In genomic region chr16:84772496-84773267, GRCm38 (mm10) we compare ENCODE assay signal across 8 mouse cellular contexts. TPM values are rescaled to one million over a fixed set of nuclear protein-coding genes. Genes with fewer than 3 reads are reported as not detected.
A peak's percentile ranks its signal among the peaks of the same experiment; 100 is the strongest.
DNase-seq lines count a peak whose midpoint lies in the region.

No protein-coding gene starts in this region.

- peak; percentile 7 to 15 for DNase-seq in kidney, postnatal 4 days
- no peak for DNase-seq in kidney, adult 9 months
- peak; percentile 26 for DNase-seq in embryo, embryonic 11.5 days (ENCODE audit: low read depth, low spot score)
- peak; percentile 13 for DNase-seq in heart, postnatal 4 days
- DNase-seq in neural tube, embryonic 10.5 days (ENCODE audit: extremely low spot score, low spot score) = peak; percentile 57
- no peak for DNase-seq in adipocyte (ENCODE audit: low spot score)
- no peak for DNase-seq in layer of hippocampus, adult 9-10 months (ENCODE audit: low spot score)
- DNase-seq in right cerebral cortex, postnatal 36 days (ENCODE audit: low spot score in 2 of 2) = no peak

RNA-seq across cellular contexts. Expression of gene Jam2, which starts 1.2 kb away (rescaled TPM):
- total RNA-seq in heart, postnatal 4 days (2021) = 10 to 100 TPM; 32.2 to 33.9 TPM

RNA-seq across cellular contexts. Expression of gene Mrpl39, which starts 37.1 kb away (rescaled TPM):
- 10 to 100 TPM; 31.7 to 32.2 TPM for total RNA-seq in heart, postnatal 4 days (2021)

Comparison
In these comparisons a context has a peak if more than half of its experiments do, and no peak if none do; other contexts are left out.
1. DNase-seq: peak in kidney, postnatal 4 days (2 of 2), embryo, embryonic 11.5 days (single experiment), heart, postnatal 4 days (single experiment) and neural tube, embryonic 10.5 days (single experiment); none in kidney, adult 9 months (single experiment), adipocyte (single experiment), layer of hippocampus, adult 9-10 months (single experiment) and right cerebral cortex, postnatal 36 days (0 of 2).